Comparison of ENCODE assay signal across 14 mouse cellular contexts in the genomic region with DNA sequence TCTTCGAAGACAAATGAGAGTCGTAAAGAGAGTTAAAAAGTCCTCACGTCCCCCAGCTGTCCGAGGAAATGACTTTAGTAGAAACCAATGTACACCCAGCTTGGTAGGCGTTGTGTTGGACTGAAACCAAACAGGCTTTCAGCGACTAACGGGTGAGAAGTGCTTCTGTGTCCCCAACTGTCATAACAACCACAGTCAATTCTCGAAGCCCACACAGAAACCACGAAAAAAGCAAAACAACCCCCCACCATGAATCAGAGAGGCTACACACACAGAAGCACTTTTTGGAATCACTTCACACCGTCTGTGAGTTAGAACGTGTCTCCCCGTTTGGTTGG.
DNase-seq lines count a peak whose midpoint lies in the region; ATAC-seq and TF ChIP-seq lines count a peak whose summit lies in the region.
"Had no signal": no experiment of that assay in that cellular context is flagged by ENCODE, and none has a peak within 500 bp of the region (broad histone marks: within the 10 kb centered on the region; RNA-seq: fewer than 3 reads in every experiment).

No protein-coding gene starts in this region.

- H3K27me3 ChIP-seq in spleen, adult 2 months (ENCODE audit: control insufficient read depth, insufficient read depth, low read length) = no peaks in the 10 kb centered on the region
- no peaks in the 10 kb centered on the region for H3K27me3 ChIP-seq in small intestine, adult 2 months (ENCODE audit: control insufficient read depth, insufficient read depth, low read length)
- H3K27me3 ChIP-seq: embryonic facial prominence, embryonic 12.5 days; hindbrain, embryonic 12.5 days; liver, embryonic 13.5 days had no signal

- H3K4me1 ChIP-seq in spleen, adult 2 months (ENCODE audit: control insufficient read depth, insufficient read depth, insufficient read length) = no peaks in the 10 kb centered on the region
- H3K4me1 ChIP-seq in small intestine, adult 2 months (ENCODE audit: control insufficient read depth, insufficient read depth, insufficient read length, low read length) = peaks cover 3% of the 10 kb centered on the region; the same call in 1 of the 2 replicates

- TF ChIP-seq CTCF in spleen, adult 2 months (IDR thresholded peaks at IDR 0.05; ENCODE audit: extremely low read depth, insufficient read depth, insufficient read length, insufficient replicate concordance) = no peak
- TF ChIP-seq CTCF in small intestine, adult 2 months (IDR thresholded peaks at IDR 0.05; ENCODE audit: extremely low read depth, insufficient read length, insufficient replicate concordance, low read depth, low read length) = no peak

- WGBS in spleen, adult 2 months = 16% methylated on average over 12 of the region's 12 CpGs
- 73% methylated on average over 12 of the region's 12 CpGs for WGBS in small intestine, adult 2 months

- no peaks in the 10 kb centered on the region for H3K36me3 ChIP-seq in spleen, adult 2 months (ENCODE audit: control insufficient read depth, insufficient read depth, low read length)
- H3K36me3 ChIP-seq in small intestine, adult 2 months (ENCODE audit: control insufficient read depth, insufficient read depth, low read length) = no peaks in the 10 kb centered on the region
- H3K36me3 ChIP-seq: embryonic facial prominence, embryonic 12.5 days; hindbrain, embryonic 12.5 days; liver, embryonic 13.5 days had no signal

- DNase-seq in frontal cortex, postnatal 25 days (ENCODE audit: low spot score in 2 of 2) = no peak
- DNase-seq in spleen, adult 2 months (ENCODE audit: low read depth in 1 of 2, low spot score in 2 of 2) = peak in 1 of 2 experiments; percentile 29
- no peak for DNase-seq in spleen, postnatal 4 days (ENCODE audit: low spot score in 2 of 2)
- no peak for DNase-seq in adrenal gland, adult 8-10 months
- DNase-seq in neural tube, embryonic 10.5 days (ENCODE audit: extremely low spot score, low spot score) = no peak
- DNase-seq: gastrocnemius, postnatal 14 days; left cerebral cortex, postnatal 4 days; liver, embryonic 13.5 days had no signal

- no peak overlapping the region for H3K4me3 ChIP-seq in spleen, adult 2 months (ENCODE audit: extremely low read depth, insufficient read depth, insufficient read length)
- no peak overlapping the region for H3K4me3 ChIP-seq in small intestine, adult 2 months (ENCODE audit: low read depth, low read length)
- H3K4me3 ChIP-seq: embryonic facial prominence, embryonic 12.5 days; hindbrain, embryonic 12.5 days; liver, embryonic 13.5 days had no signal

- H3K27ac ChIP-seq in spleen, adult 2 months (ENCODE audit: insufficient read depth, low read length) = peak overlapping the region; percentile 4; the same call in 1 of the 2 replicates
- 0 out of 2 replicates have a peak overlapping the region, but pooled peaks have one; percentile 16 for H3K27ac ChIP-seq in small intestine, adult 2 months (ENCODE audit: insufficient read depth, low read depth, low read length)
- H3K27ac ChIP-seq: embryonic facial prominence, embryonic 12.5 days; hindbrain, embryonic 12.5 days; liver, embryonic 13.5 days; macrophage had no signal

- TF ChIP-seq POLR2A in spleen, adult 2 months (IDR thresholded peaks at IDR 0.05; ENCODE audit: low read depth, low read length) = no peak
- no peak for TF ChIP-seq POLR2A in small intestine, adult 2 months (IDR thresholded peaks at IDR 0.05; ENCODE audit: low read depth, low read length)

- peak; percentile 44; the same call in 1 of the 2 replicates for ATAC-seq in frontal cortex, adult (ENCODE audit: low TSS enrichment)
- ATAC-seq in inflammation-experienced regulatory T-cells, adult 6 months = peak; percentile 65
